Mouse (Mus musculus): ENCODE results near the gene Slc22a3. TPM values are rescaled to one million over a fixed set of nuclear protein-coding genes. Genes with fewer than 3 reads are reported as not detected.

Gene Slc22a3
- polyA plus RNA-seq, 1 experiment from 2014 or later: 0.45 TPM

- Histone ChIP-seq H3K4me1 (replicated peaks) (peaks cover 13% of the 10 kb centered on the region), H3K4me2 (no peak overlapping the region), H3K4me3 (no peak overlapping the region), H3K9me3 (replicated peaks) (no peaks in the 10 kb centered on the region), H3K27me3 (no peaks in the 10 kb centered on the region), H3K36me3 (no peaks in the 10 kb centered on the region), H3K27ac (no peak overlapping the region), H3K9ac (no peak overlapping the region)
- 62% methylated on average over 5 of the region's 5 CpGs for WGBS
- no peak for ATAC-seq (replicated peaks; ENCODE audit: insufficient number of reproducible peaks, insufficient read depth, low FRiP score, low read depth)
Observed at GRCm38 (mm10) chr17:12369393-12369792, 138.1 kb downstream of the Slc22a3 start.

Other genes starting within 250 kb of the Slc22a3 start
- 31.5 and 34.7 TPM in 2 replicates for gene Map3k4, start 188.9 kb downstream of the Slc22a3 start, polyA plus RNA-seq (2015; fragmentation: Nextera tagmentation; extraction: Ambion mirVana)
- 0.16 and 2.0 TPM in 2 replicates for gene Plg, start 129.1 kb downstream of the Slc22a3 start, polyA plus RNA-seq (2015; fragmentation: Nextera tagmentation; extraction: Ambion mirVana)
- not detected in 2 replicates for gene Slc22a2, start 76.4 kb upstream of the Slc22a3 start, polyA plus RNA-seq (2015; fragmentation: Nextera tagmentation; extraction: Ambion mirVana)
- 30.5 and 51.0 TPM in 2 replicates for gene Slc22a1, start 168.1 kb upstream of the Slc22a3 start, polyA plus RNA-seq (2015; fragmentation: Nextera tagmentation; extraction: Ambion mirVana)